Mouse (Mus musculus) ES-E14 (cell line): ENCODE measurements around the gene Olfr522. TPM values are rescaled to one million over a fixed set of nuclear protein-coding genes. Genes with fewer than 3 reads are reported as not detected.
"Not testable (repeated sequence)": the region's sequence is repeated elsewhere in the genome, so short reads cannot be mapped to it uniquely, and the experiment has no call there.

Experiments
- DNase-seq: peaks from one replicate; pipeline ENCODE4 v3.0.0-alpha.2; 2013; ENCODE audit warnings: low read depth, low spot score
- H3K27ac ChIP-seq: 2 replicates; pipeline ENCODE4 v1.5.1; 2012; ENCODE audit warnings: low read depth, mild to moderate bottlenecking, low read length, moderate library complexity, mixed read lengths; ENCODE audit not compliant: poor library complexity, insufficient read depth, severe bottlenecking
- H3K36me3 ChIP-seq: 2 replicates; pipeline ENCODE4 v1.6.1; 2012; ENCODE audit warnings: mild to moderate bottlenecking, low read length, moderate library complexity, mixed read lengths; ENCODE audit not compliant: control insufficient read depth, poor library complexity, insufficient read depth, severe bottlenecking
- H3K4me1 ChIP-seq, 2 experiments: fragments of 150-350 bp in 1 of 2; sonication (generic) in 1 of 2; 2 replicates each; pipeline ENCODE4 v1.6.1; 2012; ENCODE audit warnings: low read length in 2 of 2, mild to moderate bottlenecking in 1 of 2, mixed read lengths in 1 of 2; ENCODE audit not compliant: control insufficient read depth in 2 of 2, insufficient read depth in 2 of 2, poor library complexity in 1 of 2
- H3K4me3 ChIP-seq, 2 experiments: fragments of 150-350 bp in 1 of 2; sonication (generic) in 1 of 2; 2 replicates each; pipeline ENCODE4 v1.5.1; 2012; ENCODE audit warnings: low read length in 2 of 2, low read depth in 1 of 2, mild to moderate bottlenecking in 1 of 2, mixed read lengths in 1 of 2; ENCODE audit not compliant: insufficient read depth in 1 of 2, poor library complexity in 1 of 2, severe bottlenecking in 1 of 2
- H3K9ac ChIP-seq: 2 replicates; pipeline ENCODE4 v1.6.1; 2012; ENCODE audit warnings: low read depth, mild to moderate bottlenecking, low read length, mixed read lengths; ENCODE audit not compliant: poor library complexity, insufficient read depth, severe bottlenecking
- H3K9me3 ChIP-seq: fragments of 150-350 bp; sonication (generic); 2 replicates; pipeline ENCODE4 v1.6.1; 2012; ENCODE audit warnings: low read depth, mild to moderate bottlenecking, low read length; ENCODE audit not compliant: control insufficient read depth, insufficient read depth
- CHD2 ChIP-seq: IDR thresholded peaks from 2 replicates; pipeline ENCODE4 v1.6.1; 2014; ENCODE audit warnings: mild to moderate bottlenecking, low read depth, low read length, inconsistent platforms
- HCFC1 ChIP-seq: IDR thresholded peaks from 2 replicates; pipeline ENCODE4 v1.6.1; 2012; ENCODE audit warnings: low read length, inconsistent platforms, borderline replicate concordance; ENCODE audit not compliant: insufficient read depth
- MAFK ChIP-seq: IDR thresholded peaks from 2 replicates; pipeline ENCODE4 v1.6.1; 2014; ENCODE audit warnings: mild to moderate bottlenecking, low read depth, low read length, inconsistent platforms; ENCODE audit not compliant: insufficient read depth
- ZC3H11A ChIP-seq: IDR thresholded peaks from 2 replicates; pipeline ENCODE4 v1.6.1; 2012; ENCODE audit warnings: low read depth, mild to moderate bottlenecking, inconsistent platforms, low read length, borderline replicate concordance
- ZNF384 ChIP-seq: IDR thresholded peaks from 2 replicates; pipeline ENCODE4 v1.6.1; 2012; ENCODE audit warnings: low read depth, low read length, inconsistent platforms
- in situ Hi-C, 2 experiments: fragments of 600-800 bp; cut with MboI; formaldehyde crosslinking; loops; one replicate each; pipeline ENCODE4 v1.15.1; 2025; ENCODE audit warnings: low sequenced_read_pairs in 2 of 2, inconsistent platforms in 1 of 2; ENCODE audit not compliant: unreplicated experiment in 2 of 2
- total RNA-seq: library from RNA; depleted of rRNA; stranded (reverse); fragments of 300-350 nt; gene quantifications from 2 replicates; pipeline ENCODE4 v1.2.3, GENCODE M21; 2012

Olfr522 gene
- total RNA-seq, 1 experiment: not detected

DNA sequence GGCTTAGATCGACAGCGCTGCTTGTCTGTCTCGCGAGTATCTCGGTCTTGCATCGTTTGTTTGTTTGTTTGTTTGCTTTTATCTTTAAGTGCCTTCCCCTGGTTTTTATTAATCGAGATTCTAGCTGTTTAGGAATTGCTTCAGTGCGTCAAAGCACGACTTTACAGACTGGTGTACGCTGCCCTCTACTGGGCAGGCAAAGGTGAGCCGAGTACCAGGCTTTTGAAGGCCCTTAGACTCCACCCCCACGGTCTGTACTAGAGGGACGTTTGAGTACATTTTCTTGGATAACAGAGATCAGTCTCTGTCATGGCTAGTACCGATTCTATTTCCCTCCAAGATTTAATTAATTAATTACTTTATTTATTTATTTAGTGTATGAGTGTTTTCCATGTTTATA, 23.2 kb downstream of the Olfr522 start:
- Histone ChIP-seq H3K36me3 (no peaks in the 10 kb centered on the region; the same call in 1 of the 2 replicates), H3K4me3 (no peak overlapping the region), H3K9me3 (no peaks in the 10 kb centered on the region), H3K27ac (no peak overlapping the region), H3K4me1 (no peaks in the 10 kb centered on the region), H3K9ac (no peak overlapping the region)
- no peak for DNase-seq
- TF ChIP-seq HCFC1: no peak
- no peak for TF ChIP-seq ZNF384
- TF ChIP-seq MAFK: no peak
- TF ChIP-seq ZC3H11A: no peak
- in situ Hi-C loops: loop anchor here in 1 of 2 experiments (5.0 kb wide), 1 partner anchor 59 kb away; the partner anchor contains the start of gene Caly

DNA sequence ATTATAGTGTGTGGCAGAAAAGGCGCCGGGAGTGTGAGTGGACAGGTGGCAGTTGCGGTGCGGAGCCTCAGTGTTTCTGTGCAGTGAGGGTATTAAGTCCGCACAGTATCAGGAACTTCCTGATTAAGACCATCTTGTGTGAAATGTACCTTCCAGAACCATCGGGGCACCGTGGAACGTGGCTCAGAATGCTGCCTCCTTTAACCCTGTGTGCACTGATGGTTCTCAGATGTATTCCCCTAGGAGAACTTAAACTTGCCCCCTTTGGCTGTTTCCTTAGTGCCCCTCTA, 26.6 kb downstream of the Olfr522 start:
- no peaks in the 10 kb centered on the region for H3K9me3 ChIP-seq
- H3K4me1 ChIP-seq: no peaks in the 10 kb centered on the region
- H3K9ac ChIP-seq: peak overlapping the region; percentile 99
- H3K36me3 ChIP-seq: peaks cover 4% of the 10 kb centered on the region; the same call in 1 of the 2 replicates
- in situ Hi-C loops: no loop called here
- peak overlapping the region; percentile 82 to 97 for H3K4me3 ChIP-seq
- no peak for TF ChIP-seq HCFC1
- no peak for TF ChIP-seq CHD2
- TF ChIP-seq MAFK: no peak
- no peak for TF ChIP-seq ZC3H11A
- TF ChIP-seq ZNF384: no peak
- DNase-seq: no peak
- 0 out of 2 replicates have a peak overlapping the region, but pooled peaks have one; percentile 6 for H3K27ac ChIP-seq

DNA sequence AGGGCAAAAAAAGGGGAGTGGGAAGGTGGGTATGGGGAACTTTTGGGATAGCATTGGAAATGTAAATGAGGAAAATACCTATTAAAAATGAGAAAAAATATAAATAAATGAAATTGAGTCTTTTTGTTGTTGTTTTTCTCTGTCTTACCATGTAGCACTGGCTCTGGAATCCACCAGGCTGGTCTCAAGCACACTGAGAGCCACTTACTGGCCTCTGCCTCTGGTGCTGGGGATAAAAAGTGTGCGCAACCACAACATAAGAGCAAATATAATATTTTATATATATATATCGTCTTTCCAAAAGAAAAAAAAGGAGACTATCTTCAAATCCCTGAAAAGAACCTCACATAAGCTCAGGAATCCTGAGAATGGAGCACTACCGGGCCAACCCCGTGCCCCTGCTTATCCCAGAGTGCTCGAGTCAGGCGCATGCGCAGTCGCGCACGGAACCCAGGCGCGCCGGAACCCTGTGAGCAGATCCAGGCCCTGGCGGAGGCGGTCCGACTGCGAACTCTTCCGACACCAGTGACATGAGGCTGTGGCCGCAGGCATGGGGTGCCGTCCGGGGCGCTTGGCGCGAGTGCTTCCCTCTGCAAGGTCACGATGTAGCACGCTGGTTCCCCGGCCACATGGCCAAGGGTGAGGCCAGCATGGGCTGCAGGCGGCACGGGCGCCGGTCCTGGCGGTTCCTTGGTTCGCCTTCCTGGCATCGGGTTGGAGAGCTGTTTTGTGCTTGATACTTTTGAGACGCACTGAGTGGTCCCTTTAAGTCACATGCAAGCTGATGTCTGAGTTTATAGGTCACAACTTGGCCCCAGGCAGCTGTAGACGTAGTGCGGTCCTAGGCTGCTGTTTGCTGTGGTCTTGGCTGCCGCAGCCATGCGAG, 27.2 kb downstream of the Olfr522 start, which contains the start of gene Mtg1:
Gene Mtg1, plus strand, starts transcription at position 430 of the 886 bp plus-strand sequence.
- Histone ChIP-seq H3K9me3 (no peaks in the 10 kb centered on the region), H3K4me3 (peak within 1 kb of the TSS; percentile 82 to 97), H3K36me3 (peaks cover 6% of the 10 kb centered on the region; the same call in 1 of the 2 replicates), H3K4me1 (no peaks in the 10 kb centered on the region), H3K27ac (peak within 1 kb of the TSS; percentile 69; the same call in 1 of the 2 replicates), H3K9ac (peak within 1 kb of the TSS; percentile 99)
- in situ Hi-C loops: no loop called here
- DNase-seq: peak; percentile 91
- peak; percentile 92 for TF ChIP-seq HCFC1
- TF ChIP-seq ZNF384: no peak
- no peak; the same call in 1 of the 2 replicates for TF ChIP-seq CHD2

DNA sequence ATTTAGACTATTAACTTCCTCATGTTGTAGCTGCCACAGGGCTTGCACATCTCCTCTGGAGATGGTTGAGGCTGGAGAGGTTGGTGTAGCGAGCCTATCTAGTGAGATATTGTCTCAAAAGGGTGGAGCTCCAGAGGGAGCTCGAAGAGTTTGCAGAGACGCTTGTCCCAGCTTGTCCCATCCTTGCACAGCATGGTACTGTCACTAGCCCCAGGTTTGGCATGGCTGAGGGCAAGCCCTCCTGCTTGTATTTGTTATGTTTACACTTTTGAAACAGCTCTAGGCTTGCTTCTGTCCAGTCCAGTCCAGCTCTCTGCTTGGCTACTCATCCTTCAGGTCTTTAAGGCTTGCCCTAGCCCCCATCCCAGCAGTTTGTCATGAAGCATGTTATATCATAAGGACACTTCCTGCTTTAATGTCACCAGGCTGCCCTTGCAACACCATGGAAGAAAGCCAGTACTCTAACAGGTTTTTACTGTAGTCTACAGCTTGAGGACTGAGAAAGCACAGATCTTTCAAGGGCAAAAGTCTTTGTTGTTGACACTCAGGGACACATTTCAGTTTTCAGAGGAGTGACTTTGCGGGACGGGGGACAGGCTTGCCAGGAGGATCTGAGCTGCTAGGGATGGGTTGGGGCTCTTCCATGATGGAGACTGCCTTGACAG, 29.3 kb downstream of the Olfr522 start:
- no peak for TF ChIP-seq MAFK
- TF ChIP-seq ZNF384: no peak
- no peak for TF ChIP-seq CHD2
- TF ChIP-seq HCFC1: no peak
- in situ Hi-C loops: no loop called here

DNA sequence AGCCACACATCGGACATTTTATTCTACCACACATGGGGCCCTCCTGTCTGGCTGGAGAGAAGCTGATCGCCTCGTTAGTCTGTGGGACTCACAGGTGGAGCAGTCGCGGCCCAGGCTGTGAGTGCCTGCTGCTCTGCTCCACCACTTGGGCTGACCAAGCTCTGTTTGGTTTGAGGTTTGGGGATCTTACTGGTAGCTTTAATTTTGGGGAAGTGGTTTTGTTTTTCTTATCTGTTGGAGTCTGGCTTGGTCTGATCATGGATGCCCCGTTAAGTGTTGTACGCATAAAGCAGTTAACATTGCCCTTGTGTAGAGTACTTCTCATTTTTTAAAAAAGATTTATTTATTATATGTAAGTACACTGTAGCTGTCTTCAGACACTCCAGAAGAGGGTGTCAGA, 30.5 kb downstream of the Olfr522 start:
- H3K9ac ChIP-seq, H3K9me3 ChIP-seq, H3K4me1 ChIP-seq, DNase-seq, H3K27ac ChIP-seq, in situ Hi-C loops, H3K4me3 ChIP-seq: not testable (repeated sequence)
- peaks cover 14% of the 10 kb centered on the region; the same call in 1 of the 2 replicates for H3K36me3 ChIP-seq

More for the DNA sequence above, 29.3 kb downstream of the Olfr522 start:
- DNase-seq: no peak
- H3K27ac ChIP-seq: no peak overlapping the region
- H3K4me3 ChIP-seq: no peak overlapping the region
- H3K4me1 ChIP-seq: no peaks in the 10 kb centered on the region
- H3K9me3 ChIP-seq: no peaks in the 10 kb centered on the region
- no peak overlapping the region for H3K9ac ChIP-seq
- H3K36me3 ChIP-seq: peaks cover 14% of the 10 kb centered on the region; the same call in 1 of the 2 replicates

DNA sequence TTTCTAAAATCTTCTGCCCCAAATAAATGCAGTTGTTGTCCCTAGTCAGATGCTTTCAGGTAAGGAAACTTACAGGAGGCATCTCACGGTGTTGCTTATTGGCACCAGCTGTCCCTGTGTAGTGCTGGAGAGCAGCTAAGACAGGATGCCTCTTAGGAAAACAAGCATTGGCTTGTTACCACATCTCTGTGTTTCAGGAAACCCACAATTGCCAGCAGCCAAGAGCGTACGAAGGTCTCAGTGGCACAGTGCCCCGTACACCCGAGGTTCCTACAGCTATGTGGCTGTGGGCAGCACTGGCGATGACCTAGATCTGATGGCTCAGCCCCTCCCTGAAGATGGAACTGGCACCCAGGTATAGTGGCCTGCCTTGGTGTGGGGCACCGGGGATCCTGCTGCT, 32.4 kb downstream of the Olfr522 start:
- peaks cover 14% of the 10 kb centered on the region; the same call in 1 of the 2 replicates for H3K36me3 ChIP-seq
- H3K27ac ChIP-seq, H3K4me3 ChIP-seq, H3K9me3 ChIP-seq, in situ Hi-C loops, H3K4me1 ChIP-seq, DNase-seq, H3K9ac ChIP-seq: not testable (repeated sequence)
